Mouse (Mus musculus) bone marrow macrophage, adult 2 months (primary cell): ENCODE results near the gene Hnrnpa1.

Experiments used
- CTCF ChIP-seq: IDR thresholded peaks from 2 replicates; pipeline ENCODE4 v1.5.1; 2012; ENCODE audit warnings: low read depth, mild to moderate bottlenecking, low read length, moderate library complexity
- POLR2A ChIP-seq: IDR thresholded peaks from 2 replicates; pipeline ENCODE4 v1.6.1; 2012; ENCODE audit warnings: mild to moderate bottlenecking, low read depth, low read length, borderline replicate concordance

DNA sequence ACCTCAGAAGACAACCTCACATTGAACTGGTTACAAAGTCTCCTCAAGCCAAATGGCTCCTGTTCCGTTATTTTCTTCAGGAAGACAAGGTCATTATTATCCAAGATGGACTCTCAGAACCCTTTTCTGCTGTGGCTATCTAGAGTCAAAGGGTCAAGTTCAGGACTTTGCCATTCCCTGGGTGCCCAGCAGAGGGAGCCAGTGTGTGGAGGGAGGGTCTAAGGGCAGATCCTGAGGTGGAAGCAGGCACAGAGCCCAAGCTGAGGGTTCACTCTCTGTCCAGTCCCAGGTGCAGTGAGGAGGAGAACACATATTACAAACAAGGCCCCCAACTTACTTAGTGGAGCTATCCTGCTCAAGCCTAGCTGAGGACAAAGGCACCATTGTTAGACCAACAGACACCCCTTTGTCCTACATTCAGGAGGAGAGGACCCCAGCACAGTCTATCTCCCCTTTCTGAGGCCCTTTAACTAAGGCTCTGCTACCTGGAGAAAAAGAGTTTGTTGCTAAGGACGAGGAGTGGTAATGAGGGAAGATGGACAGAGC is 10.0 kb downstream of the Hnrnpa1 start:
- TF ChIP-seq POLR2A (no peak), CTCF (peak; percentile 96)
